Mouse (Mus musculus): Measurements from ENCODE around the gene Syn3.

- TF ChIP-seq POLR2A (IDR thresholded peaks at IDR 0.05; ENCODE audit: low read depth, low read length) (no peak), CTCF (conservative IDR thresholded peaks at IDR 0.05; ENCODE audit: insufficient read depth, insufficient read length, low read depth, low read length) (no peak)
These were observed 369.6 kb downstream of the Syn3 start for GRCm38 (mm10) chr10:86129046-86129445.
